Mouse (Mus musculus) spleen, embryonic (tissue): Measurements from ENCODE around the gene Def6.

ENCODE experiments used
- CTCF ChIA-PET: fragments of 350-600 bp; sonication (Branson Sonifier 250); formaldehyde crosslinking; loops from one replicate; lab custom pipeline; 2022; lab: Charles Lee

Gene Def6

DNA sequence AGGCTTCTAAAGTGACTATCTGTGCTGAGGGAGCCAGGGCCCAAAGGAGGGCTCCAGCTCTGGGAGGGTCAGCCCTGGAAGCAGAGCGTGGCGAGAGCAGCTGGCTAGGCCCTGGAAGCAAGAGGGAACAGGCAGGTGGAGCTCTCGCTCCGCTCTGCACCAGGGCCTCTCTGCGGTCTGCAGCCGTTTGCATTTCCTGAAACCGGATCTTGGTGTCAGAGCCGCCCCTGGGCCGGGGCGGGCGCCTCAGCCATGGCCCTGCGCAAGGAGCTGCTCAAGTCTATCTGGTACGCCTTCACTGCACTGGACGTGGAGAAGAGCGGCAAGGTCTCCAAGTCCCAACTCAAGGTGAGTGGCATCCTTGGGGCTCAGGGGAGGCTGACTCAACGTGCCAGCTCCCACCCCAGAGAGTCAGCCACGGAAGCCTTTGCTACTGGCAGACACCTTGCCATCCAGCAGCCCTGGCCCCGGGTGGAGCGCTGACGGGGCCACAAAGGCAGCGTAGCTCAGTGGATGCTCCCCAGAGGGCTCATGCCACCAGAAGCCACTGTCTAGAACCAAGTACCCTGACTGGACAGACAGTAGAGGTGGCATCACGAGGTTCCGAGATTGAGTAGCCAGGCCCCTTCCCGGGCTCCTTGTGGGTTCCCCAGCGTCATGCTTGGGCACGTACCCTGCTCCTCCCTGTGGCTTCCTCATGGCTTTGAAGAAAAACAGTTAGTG, at the start of gene Def6:
Def6 (plus strand) TSS at position 188 of the 723 bp plus-strand sequence.
- CTCF ChIA-PET: interaction anchor here (0.5 to 1.6 kb wide), 12 partner anchors 8 to 822 kb away, joined by 3 to 10 read pairs (median 3); partner anchors contain the start of gene Ppard

GRCm38 (mm10) chr17:28160361-28160760, 47.2 kb upstream of the Def6 start:
- CTCF ChIA-PET: no interaction called here

DNA sequence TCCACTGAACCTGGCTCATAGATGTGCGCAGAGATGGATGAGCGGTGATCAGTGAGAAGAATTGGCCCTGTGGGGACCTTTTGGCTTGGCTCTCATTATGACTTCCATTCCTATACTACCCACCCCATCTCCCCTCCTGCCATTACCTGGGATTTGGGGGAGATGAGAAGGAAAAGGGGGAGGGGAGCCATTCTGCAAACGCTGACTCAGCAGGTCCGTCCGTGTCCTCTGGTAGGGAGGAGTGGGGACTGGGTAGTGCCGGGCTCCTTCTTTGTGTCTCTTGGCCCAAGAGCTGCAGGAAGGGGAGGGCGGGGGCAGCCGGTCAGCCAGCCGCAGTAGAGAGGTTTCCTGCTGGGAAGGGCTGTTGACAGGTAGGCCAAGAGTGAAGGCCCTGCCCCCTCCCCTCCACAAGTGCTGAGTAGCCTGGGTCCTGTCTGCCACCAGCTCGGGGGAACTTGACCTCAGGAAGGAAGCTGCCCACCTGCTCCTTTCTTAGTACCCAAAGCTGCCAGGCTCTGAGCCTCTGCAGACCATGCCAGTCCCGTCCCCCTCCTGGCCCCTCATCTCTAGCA, 46.2 kb upstream of the Def6 start:
- CTCF ChIA-PET: no interaction called here

DNA sequence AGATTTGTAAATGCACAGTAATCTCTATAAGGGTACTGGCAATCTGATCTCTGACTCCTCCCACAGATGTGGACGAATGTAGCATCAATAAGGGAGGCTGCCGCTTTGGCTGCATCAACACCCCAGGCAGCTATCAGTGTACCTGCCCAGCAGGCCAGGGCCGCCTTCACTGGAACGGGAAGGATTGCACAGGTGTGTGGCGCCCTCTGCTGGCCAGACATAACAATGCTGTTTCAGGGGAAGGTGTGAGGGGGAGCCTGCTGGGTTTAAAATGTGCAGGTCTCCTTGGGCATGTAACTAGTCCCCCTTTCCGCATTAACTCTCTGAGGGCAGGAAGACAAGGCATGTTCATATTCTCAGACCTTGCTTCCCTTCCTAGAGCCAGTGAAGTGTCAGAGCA, 43.9 kb upstream of the Def6 start:
- CTCF ChIA-PET: no interaction called here

DNA sequence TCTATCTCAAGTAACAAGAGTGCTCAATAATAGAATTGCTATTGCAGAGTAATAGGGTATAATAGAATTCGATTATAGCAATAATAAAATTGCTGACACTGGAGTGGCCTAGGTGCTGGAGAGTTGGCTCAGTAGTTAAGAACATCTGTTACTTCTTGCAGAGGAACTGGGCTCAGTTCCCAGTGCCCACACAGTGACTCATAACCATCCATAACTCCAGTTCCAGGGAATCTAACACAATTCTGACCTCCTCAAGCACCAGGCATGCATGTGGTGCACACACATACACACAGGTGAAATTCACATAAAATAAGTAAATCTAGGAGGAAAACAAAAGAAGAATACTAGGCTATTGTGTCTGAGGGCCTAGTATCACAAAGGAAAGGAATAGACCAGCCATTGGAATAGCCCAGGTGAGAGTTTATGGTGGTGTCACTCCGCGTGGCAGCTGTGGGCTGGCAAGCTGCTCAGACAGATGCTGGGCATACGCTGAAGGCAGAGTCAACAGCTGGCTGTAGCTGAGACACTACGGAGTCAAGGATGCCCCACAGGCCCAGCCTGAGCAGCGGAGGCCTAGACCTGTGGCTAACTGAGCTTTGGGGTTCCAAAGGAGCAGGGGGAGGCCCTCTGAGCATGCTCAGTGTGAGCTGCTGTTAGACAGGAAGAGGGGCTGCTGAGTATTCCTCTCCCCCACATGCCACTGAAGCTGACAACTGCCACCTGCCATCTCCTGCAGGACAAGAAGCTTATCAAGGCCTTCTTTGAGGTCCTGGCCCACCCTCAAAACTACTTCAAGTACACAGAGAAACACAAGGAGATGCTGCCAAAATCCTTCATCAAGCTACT, 36.9 kb upstream of the Def6 start:
- CTCF ChIA-PET: interaction anchor here (0.6 kb wide), 1 partner anchor 37 kb away, joined by 3 read pairs; no protein-coding TSS in a partner anchor

- CTCF ChIA-PET: no interaction called here
Observed at GRCm38 (mm10) chr17:28172690-28173089, 34.9 kb upstream of the Def6 start.

GRCm38 (mm10) chr17:28176775-28177539, 30.6 kb upstream of the Def6 start, which contains the start of gene Zfp523:
Gene Zfp523 (plus strand): TSS chr17:28177129.
- CTCF ChIA-PET: no interaction called here

- CTCF ChIA-PET: no interaction called here
Observed at GRCm38 (mm10) chr17:28177540-28178046, 30.0 kb upstream of the Def6 start.

DNA sequence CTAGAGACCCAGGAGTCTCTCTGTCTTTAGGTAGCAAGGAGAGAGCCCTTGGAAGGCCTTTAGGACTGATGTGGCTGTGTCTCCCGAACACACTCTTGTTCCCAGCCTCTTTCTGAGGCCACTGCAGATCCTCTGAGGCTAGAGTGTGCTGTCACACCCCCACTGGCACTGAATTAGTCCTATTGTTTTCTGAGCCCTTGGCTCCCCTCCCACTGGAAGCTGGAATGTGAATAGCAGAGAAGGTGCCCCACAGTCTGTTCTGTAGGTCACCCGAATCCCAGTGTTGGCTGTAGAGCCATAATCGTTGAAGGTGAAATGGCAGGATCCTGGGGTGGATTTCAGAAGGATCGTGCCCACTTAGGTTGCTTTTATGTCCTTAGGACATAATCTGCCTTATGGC, 27.2 kb upstream of the Def6 start:
- CTCF ChIA-PET: no interaction called here

GRCm38 (mm10) chr17:28180783-28181544, 26.6 kb upstream of the Def6 start:
- CTCF ChIA-PET: no interaction called here

DNA sequence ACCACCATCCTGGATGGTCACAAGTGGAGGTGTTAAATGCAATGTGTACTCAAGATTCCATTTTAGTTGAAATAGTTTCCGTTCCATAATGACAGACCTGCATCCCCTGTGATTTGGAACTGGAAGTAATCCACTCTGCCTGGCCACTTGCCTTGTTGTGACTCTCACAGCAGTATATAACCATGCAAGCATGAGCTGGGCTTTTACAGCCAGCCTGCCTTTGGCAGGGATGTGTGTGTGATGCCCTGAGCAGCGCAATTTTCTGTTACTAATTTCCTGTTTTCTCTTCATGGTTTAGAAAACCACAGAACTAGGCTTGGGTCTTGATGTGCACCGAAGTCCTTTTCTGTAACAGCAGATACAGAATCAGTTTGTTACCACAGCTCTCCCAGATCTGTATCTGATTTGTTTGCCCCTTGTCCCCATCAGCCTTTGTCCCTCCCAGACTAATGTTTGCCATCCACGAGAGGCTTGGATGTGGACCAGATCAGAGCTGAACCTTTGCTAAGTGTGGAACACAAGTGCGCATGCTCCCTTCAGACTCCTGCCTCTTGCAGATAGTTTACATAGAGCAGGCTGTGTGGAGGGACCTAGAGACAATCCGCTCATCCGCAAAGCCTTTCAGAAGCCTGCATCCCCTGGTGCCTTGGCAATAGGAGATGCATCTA, 22.5 kb upstream of the Def6 start:
- CTCF ChIA-PET: no interaction called here

DNA sequence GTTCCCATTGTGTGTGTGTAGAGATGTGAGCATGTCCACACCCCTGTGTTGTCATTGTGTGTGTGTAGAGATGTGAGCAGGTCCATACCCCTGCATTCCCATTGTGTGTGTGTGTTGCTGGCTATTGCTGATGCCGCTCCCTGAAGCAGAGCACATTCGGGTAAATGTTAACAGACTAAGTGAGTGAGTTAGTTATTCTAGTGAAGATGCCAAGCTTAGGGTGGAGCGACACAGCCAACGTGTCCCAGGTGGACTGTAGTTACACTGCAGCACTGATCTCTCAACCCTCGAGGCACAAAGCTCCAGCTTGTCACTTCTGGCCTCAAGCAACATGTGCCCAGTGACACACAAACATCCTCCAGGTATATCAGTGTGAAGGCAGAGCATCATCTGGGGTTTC, 19.3 kb upstream of the Def6 start:
- CTCF ChIA-PET: no interaction called here

GRCm38 (mm10) chr17:28192754-28193153, 14.8 kb upstream of the Def6 start:
- CTCF ChIA-PET: interaction anchor here (0.6 kb wide), 1 partner anchor 97 kb away, joined by 3 read pairs; no protein-coding TSS in a partner anchor

DNA sequence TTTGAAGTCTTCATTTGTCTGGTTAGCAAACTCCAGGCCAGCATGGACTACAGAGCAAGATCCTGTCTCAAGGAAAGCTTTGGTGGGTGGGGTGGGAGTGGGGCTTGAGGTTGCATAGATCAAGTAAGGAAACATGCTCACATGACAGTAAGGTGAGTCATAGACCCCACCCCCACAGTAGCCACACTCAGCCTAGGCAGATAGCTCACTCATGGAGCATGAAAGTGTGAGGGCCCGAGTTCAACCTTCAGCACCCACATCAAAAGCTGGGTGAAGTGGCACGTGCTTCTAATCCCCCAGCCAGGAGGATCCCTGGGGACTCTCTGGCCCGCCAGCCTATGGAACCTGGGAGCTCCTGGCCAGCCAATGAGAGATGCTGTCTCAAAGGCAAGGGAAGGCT, 14.0 kb upstream of the Def6 start:
- CTCF ChIA-PET: interaction anchor here (0.6 kb wide), 1 partner anchor 98 kb away, joined by 3 read pairs; no protein-coding TSS in a partner anchor

DNA sequence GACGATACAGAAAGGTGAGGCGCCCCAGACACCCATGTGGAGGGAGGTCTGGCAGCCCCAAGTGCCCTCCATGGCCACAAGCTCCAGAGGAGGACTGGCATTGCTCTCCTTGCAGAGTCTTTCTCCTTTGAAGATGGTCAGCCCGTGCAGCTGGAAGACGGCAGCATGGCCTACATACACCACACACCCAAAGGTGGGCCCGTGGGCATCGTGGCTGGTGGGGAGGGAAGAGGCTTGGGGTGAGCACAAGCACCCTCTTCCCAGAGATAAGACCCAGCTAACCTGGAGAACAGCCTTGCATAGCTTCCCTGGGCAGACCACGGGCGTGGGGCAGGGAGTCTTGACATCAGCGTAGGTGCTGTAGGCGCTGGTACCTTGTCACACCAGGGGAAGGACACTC, 12.5 kb upstream of the Def6 start:
- CTCF ChIA-PET: interaction anchor here (0.5 to 0.6 kb wide), 2 partner anchors 62 to 366 kb away, joined by 3 to 6 read pairs; no protein-coding TSS in a partner anchor

DNA sequence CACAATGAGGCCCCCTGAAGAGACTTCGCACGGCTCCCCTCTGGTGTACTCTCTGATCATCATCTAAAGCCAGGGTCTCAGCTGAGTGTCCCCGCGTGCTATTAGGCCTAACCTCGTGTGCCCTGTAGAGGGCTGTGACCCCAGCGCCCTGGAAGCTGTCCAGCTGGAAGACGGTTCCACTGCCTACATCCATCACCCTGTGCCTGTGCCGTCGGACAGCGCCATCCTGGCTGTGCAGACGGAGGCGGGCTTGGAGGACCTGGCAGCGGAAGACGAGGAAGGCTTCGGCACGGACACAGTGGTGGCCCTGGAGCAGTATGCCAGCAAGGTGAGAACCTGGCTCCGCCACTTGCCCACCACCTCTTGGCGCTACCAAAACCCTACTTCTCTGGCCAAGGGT, 9.9 kb upstream of the Def6 start:
- CTCF ChIA-PET: no interaction called here

DNA sequence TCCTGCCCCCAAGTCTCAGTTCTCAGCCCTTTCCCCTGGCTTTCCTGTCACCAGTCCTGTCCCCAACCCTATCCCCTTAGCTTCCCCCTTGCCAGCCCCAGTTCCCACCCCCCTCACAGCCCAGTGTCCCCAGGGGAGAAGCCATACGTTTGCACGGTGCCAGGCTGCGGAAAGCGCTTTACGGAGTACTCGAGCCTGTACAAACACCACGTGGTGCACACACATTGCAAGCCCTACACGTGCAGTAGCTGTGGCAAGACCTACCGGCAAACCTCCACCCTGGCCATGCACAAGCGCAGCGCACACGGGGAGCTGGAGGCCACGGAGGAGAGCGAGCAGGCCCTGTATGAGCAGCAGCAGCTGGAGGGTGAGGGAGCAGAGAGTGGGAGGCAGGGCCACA, 5.6 kb upstream of the Def6 start:
- CTCF ChIA-PET: no interaction called here

DNA sequence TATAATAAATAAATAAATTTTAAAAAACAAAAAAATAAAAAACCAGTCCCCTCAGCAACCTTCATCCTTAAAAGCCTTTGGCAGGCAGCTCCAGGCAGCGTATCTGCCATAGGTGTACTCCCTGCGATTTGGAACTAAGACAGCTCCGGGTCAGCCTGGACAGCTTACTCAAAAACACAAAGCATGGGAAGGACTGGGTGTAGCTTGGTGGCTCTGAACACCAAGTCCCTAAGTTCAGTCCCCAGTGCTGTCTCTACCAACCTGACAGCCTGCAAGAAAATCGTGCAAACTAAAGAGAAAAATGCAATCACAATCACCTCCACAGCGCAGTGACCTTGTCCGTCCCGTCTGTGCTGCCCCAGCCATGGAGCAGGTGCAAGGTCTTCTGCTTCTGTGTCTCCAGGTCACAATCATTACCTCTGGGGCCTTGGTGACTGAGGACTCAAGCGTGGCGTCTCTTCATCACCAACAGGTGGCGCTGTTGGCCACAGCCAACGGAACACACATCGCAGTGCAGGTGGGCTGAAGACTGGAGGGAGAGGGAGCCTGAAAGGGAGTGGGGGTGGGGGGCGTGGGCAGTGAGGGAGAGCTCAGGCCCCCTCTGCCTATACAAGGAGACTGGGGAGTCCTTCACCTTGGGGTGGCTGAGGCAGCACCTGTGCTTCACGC, 3.4 kb upstream of the Def6 start:
- CTCF ChIA-PET: interaction anchor here (0.7 to 1.1 kb wide), 3 partner anchors 15 to 1514 kb away, joined by 3 to 4 read pairs (median 3); no protein-coding TSS in a partner anchor

DNA sequence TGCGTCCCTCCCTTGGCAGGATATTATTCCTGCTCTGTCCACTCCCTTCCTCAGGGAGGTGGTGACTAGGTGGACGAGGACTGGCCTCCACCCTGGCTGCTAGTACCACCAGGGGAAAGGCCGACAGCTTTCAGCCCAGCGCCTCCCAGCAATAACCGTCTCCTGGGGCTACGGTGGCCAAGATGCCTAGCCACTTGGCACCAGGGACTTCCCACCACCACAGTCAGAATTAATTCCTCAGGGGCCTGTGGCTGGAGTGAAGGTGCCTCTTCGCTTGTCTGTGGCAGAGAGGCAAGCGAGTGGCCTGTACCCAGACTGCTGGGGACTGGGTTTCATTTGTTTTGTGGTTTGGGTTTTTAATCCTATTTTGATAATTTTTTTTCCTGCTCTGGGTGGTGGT, 2.1 kb upstream of the Def6 start:
- CTCF ChIA-PET: interaction anchor here (0.7 to 1.1 kb wide), 3 partner anchors 14 to 201 kb away, joined by 3 to 4 read pairs (median 3); no protein-coding TSS in a partner anchor
